Mouse (Mus musculus) neural tube, embryonic 12.5 days (tissue): ENCODE data around the gene Plppr1. TPM values are rescaled to one million over a fixed set of nuclear protein-coding genes. Genes with fewer than 3 reads are reported as not detected.

ENCODE experiments used
- ATAC-seq: fragments of 200-750 bp; cut with Nextera tagmentation; 2 replicates; pipeline ENCODE4 v1.8.0; 2017; ENCODE audit warnings: low read depth, mild to moderate bottlenecking, moderate TSS enrichment, moderate library complexity; ENCODE audit not compliant: low FRiP score
- H3K27ac ChIP-seq: fragments of 300-500 bp; sonication (generic); 2 replicates; pipeline ENCODE4 v1.5.1; 2016
- H3K27me3 ChIP-seq: fragments of 300-500 bp; sonication (generic); replicated peaks from 2 replicates; pipeline ENCODE4 v1.6.1; 2016; ENCODE audit warnings: mild to moderate bottlenecking
- H3K36me3 ChIP-seq: fragments of 300-500 bp; sonication (generic); 2 replicates; pipeline ENCODE4 v1.6.1; 2016; ENCODE audit warnings: mild to moderate bottlenecking
- H3K4me1 ChIP-seq: fragments of 300-500 bp; sonication (generic); 2 replicates; pipeline ENCODE4 v1.6.1; 2016
- H3K4me2 ChIP-seq: fragments of 300-500 bp; sonication (generic); replicated peaks from 2 replicates; pipeline ENCODE4 v1.6.1; 2016; ENCODE audit warnings: mild to moderate bottlenecking
- H3K4me3 ChIP-seq: fragments of 300-500 bp; sonication (generic); 2 replicates; pipeline ENCODE4 v1.5.1; 2016
- H3K9ac ChIP-seq: fragments of 300-500 bp; sonication (generic); 2 replicates; pipeline ENCODE4 v1.6.1; 2016; ENCODE audit warnings: mild to moderate bottlenecking
- H3K9me3 ChIP-seq: fragments of 300-500 bp; sonication (generic); 2 replicates; pipeline ENCODE4 v1.6.1; 2016; ENCODE audit warnings: mild to moderate bottlenecking
- WGBS: fragments of 180-500 bp; shearing (Covaris S2); methylation state at CpG from one replicate; pipeline ENCODE4 v1.1.7; 2016; 5-methylcytosine and 5-hydroxymethylcytosine counted together
- polyA plus RNA-seq: library from polyadenylated mRNA; unstranded; fragments of >200 nt; fragmentation: Nextera tagmentation; extraction: Ambion mirVana; gene quantifications from 2 replicates; pipeline ENCODE4 v1.2.1, GENCODE M21; 2016

The Plppr1 gene
- polyA plus RNA-seq, 1 experiment from 2014 or later: 42.7 TPM

DNA sequence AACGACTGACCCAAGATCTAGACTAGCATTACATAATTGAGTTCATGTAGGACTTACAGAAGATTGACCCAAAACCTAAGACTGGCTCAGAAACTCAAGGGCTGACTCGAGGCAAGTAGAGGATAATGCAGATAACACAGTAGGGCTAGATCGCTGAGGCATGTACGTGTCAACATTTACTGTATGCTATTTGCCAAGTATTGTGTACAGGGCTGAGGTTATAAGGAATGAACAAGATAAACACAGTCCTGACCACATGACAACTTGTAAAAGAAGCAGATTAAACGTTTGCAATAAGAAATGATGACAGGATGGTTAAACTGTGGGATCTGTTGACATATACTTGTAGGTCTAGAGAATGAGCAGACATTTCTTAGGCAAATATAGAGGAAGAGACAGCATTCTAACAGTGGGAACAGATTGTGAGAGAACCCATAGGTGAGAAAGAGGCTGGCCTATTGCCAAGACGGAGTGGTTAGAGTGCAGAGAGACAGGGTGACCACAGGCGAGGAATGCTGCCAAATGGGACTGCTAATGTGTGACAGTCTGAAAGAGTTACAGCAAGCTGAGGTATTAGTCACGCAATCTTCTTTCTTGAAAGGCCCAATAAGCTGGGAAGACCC is 138.2 kb downstream of the Plppr1 start:
- 72% methylated on average over 8 of the region's 8 CpGs for WGBS

DNA sequence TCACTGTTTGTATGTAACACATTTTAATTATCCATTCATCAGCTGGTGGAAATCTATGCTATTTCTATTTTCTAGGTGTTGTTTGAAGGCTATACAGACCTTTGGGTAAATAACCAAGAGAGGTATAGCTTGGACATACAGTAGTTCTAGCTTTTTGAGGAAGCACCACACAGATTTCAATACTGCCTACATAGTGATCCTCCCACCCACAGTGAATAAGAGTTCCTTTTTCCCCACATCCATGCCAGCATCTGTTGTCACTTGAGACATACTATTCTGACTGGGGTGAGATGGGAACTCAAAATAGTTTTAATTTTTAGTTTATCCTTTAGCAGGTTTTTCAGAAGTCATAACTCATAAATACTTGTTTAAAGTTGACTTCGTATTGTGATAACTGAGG is 151.4 kb downstream of the Plppr1 start:
- Histone ChIP-seq H3K4me3 (no peak overlapping the region), H3K4me1 (no peaks in the 10 kb centered on the region), H3K4me2 (no peak overlapping the region), H3K9me3 (no peaks in the 10 kb centered on the region), H3K27ac (no peak overlapping the region), H3K27me3 (no peaks in the 10 kb centered on the region), H3K36me3 (no peaks in the 10 kb centered on the region), H3K9ac (no peak overlapping the region)
- WGBS: 91% methylated on average over 1 of the region's 1 CpGs
- ATAC-seq: no peak

More for the DNA sequence above, 138.2 kb downstream of the Plppr1 start:
- Histone ChIP-seq H3K27me3 (no peaks in the 10 kb centered on the region), H3K4me1 (no peaks in the 10 kb centered on the region), H3K36me3 (no peaks in the 10 kb centered on the region), H3K4me3 (no peak overlapping the region), H3K9ac (no peak overlapping the region), H3K27ac (no peak overlapping the region), H3K9me3 (no peaks in the 10 kb centered on the region), H3K4me2 (no peak overlapping the region)
- no peak for ATAC-seq

DNA sequence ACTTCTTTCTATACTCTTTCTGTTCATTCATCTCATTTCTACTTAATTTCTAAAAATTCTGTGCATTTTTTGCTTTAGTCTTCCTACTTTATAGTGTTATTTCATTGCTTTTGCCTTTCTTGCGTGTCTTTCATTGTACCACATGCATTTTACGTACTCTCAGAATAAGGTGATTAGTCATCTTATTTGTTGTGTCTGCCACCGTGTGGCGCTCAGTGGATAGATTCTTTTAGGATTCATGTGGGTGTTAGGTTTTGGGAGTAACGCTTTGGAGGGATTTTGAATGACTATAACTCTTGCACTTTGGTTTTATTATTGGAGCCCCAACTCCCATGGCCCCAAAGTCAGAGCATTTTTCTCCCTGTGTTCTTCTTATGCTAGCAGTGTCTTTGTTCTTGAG is 152.5 kb downstream of the Plppr1 start:
- Histone ChIP-seq H3K27me3 (no peaks in the 10 kb centered on the region), H3K4me1 (no peaks in the 10 kb centered on the region), H3K4me2 (no peak overlapping the region), H3K27ac (no peak overlapping the region), H3K4me3 (no peak overlapping the region), H3K36me3 (no peaks in the 10 kb centered on the region), H3K9ac (no peak overlapping the region), H3K9me3 (no peaks in the 10 kb centered on the region)
- no peak for ATAC-seq
- WGBS: 76% methylated on average over 5 of the region's 5 CpGs

- no peaks in the 10 kb centered on the region for H3K36me3 ChIP-seq
- 84% methylated on average over 11 of the region's 11 CpGs for WGBS
- H3K27ac ChIP-seq: no peak overlapping the region
- no peaks in the 10 kb centered on the region for H3K27me3 ChIP-seq
- H3K9me3 ChIP-seq: no peaks in the 10 kb centered on the region
- H3K4me2 ChIP-seq: no peak overlapping the region
- H3K4me1 ChIP-seq: no peaks in the 10 kb centered on the region
- ATAC-seq: no peak
- no peak overlapping the region for H3K9ac ChIP-seq
- no peak overlapping the region for H3K4me3 ChIP-seq
These were observed 153.8 kb downstream of the Plppr1 start for GRCm38 (mm10) chr4:49212616-49213544.

- Histone ChIP-seq H3K36me3 (no peaks in the 10 kb centered on the region), H3K9me3 (no peaks in the 10 kb centered on the region), H3K4me2 (no peak overlapping the region), H3K27ac (no peak overlapping the region), H3K4me3 (no peak overlapping the region), H3K27me3 (no peaks in the 10 kb centered on the region), H3K9ac (no peak overlapping the region), H3K4me1 (no peaks in the 10 kb centered on the region)
- WGBS: 77% methylated on average over 3 of the region's 3 CpGs
- no peak for ATAC-seq
These were observed 155.3 kb downstream of the Plppr1 start for GRCm38 (mm10) chr4:49214341-49214740.

GRCm38 (mm10) chr4:49223501-49223900 is 164.4 kb downstream of the Plppr1 start:
- H3K4me2 ChIP-seq: no peak overlapping the region
- ATAC-seq: no peak
- no peaks in the 10 kb centered on the region for H3K27me3 ChIP-seq
- no peaks in the 10 kb centered on the region for H3K36me3 ChIP-seq
- no peaks in the 10 kb centered on the region for H3K4me1 ChIP-seq
- H3K9me3 ChIP-seq: no peaks in the 10 kb centered on the region
- 72% methylated on average over 6 of the region's 6 CpGs for WGBS
- H3K27ac ChIP-seq: no peak overlapping the region
- H3K9ac ChIP-seq: no peak overlapping the region
- no peak overlapping the region for H3K4me3 ChIP-seq

- Histone ChIP-seq H3K4me2 (no peak overlapping the region), H3K36me3 (no peaks in the 10 kb centered on the region), H3K27me3 (no peaks in the 10 kb centered on the region), H3K4me1 (no peaks in the 10 kb centered on the region), H3K4me3 (no peak overlapping the region), H3K9ac (no peak overlapping the region), H3K27ac (no peak overlapping the region), H3K9me3 (no peaks in the 10 kb centered on the region)
- no peak for ATAC-seq
- 63% methylated on average over 1 of the region's 1 CpGs for WGBS
These were observed 165.9 kb downstream of the Plppr1 start for GRCm38 (mm10) chr4:49225021-49225420.

GRCm38 (mm10) chr4:49232206-49233031 is 173.3 kb downstream of the Plppr1 start:
- H3K36me3 ChIP-seq: no peaks in the 10 kb centered on the region
- no peak overlapping the region for H3K4me2 ChIP-seq
- 42% methylated on average over 11 of the region's 11 CpGs for WGBS
- H3K4me1 ChIP-seq: no peaks in the 10 kb centered on the region
- H3K9me3 ChIP-seq: no peaks in the 10 kb centered on the region
- no peaks in the 10 kb centered on the region for H3K27me3 ChIP-seq
- H3K4me3 ChIP-seq: no peak overlapping the region
- H3K27ac ChIP-seq: no peak overlapping the region
- no peak overlapping the region for H3K9ac ChIP-seq
- peak; percentile 68; the same call in 1 of the 2 replicates for ATAC-seq

DNA sequence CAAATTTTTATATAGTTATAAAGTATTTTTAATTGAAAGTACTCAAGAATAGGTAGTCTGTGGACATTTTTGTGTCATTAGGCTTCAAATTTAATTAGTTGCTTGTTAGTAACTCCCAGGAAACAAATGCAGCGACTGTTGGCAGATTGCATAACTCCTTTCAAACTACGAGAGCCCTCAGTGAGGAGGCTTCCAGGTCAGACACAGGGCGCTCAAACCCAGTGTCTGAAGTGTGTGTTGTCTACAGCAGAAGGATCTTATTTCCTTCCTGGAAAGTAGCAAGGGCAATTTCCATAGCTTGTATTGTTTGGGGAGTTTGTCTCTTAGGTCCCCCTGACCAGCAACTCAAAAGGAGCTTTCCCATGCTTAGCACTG is 173.9 kb downstream of the Plppr1 start:
- no peak overlapping the region for H3K27ac ChIP-seq
- no peak for ATAC-seq

GRCm38 (mm10) chr4:49238111-49238510 is 179.0 kb downstream of the Plppr1 start:
- H3K4me1 ChIP-seq: no peaks in the 10 kb centered on the region
- H3K4me2 ChIP-seq: no peak overlapping the region
- no peak overlapping the region for H3K9ac ChIP-seq
- H3K4me3 ChIP-seq: no peak overlapping the region
- 93% methylated on average over 4 of the region's 4 CpGs for WGBS
- no peaks in the 10 kb centered on the region for H3K27me3 ChIP-seq
- H3K27ac ChIP-seq: no peak overlapping the region
- H3K36me3 ChIP-seq: no peaks in the 10 kb centered on the region
- H3K9me3 ChIP-seq: no peaks in the 10 kb centered on the region
- no peak for ATAC-seq

More for the DNA sequence above, 173.9 kb downstream of the Plppr1 start:
- Histone ChIP-seq H3K9ac (no peak overlapping the region), H3K9me3 (no peaks in the 10 kb centered on the region), H3K36me3 (no peaks in the 10 kb centered on the region), H3K4me1 (no peaks in the 10 kb centered on the region), H3K27me3 (no peaks in the 10 kb centered on the region), H3K4me3 (no peak overlapping the region), H3K4me2 (no peak overlapping the region)
- WGBS: 51% methylated on average over 3 of the region's 3 CpGs

DNA sequence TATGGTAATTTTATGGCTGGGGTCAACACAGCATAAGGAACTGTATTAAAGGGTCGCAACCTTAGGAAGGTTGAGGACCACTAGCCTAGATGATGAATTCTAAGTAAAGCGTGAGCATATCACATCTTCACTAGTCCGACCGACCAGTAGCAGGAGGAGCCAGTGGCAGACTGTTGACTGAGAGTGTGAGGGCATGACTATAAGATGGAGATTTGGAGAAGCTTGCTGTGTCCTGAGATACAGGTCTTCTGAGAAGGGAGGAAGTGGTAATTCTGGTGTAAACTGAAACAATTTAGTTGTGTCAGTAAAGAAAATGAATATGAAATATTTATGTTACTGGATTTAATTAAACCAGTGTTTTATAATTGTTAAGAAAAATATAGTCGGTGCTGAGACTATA is 180.4 kb downstream of the Plppr1 start:
- ATAC-seq: no peak
- no peaks in the 10 kb centered on the region for H3K27me3 ChIP-seq

DNA sequence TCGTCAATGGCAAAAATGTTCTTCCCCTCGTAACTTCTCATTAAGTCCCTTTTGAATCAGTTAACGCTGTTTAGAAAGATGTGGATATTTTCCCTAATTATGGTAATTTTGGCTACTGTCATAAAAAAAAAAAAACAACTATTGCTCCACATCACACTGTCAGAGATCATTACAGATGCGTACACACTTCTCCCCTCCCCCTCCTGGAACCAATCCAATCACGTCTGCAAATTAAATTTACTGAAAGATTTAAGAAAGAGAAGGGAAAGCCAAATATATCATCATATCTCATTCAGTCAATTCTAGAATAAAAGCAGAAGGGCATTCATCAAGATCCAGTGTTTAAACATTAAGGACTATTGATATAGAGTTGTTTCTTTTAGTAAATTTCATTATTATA is 185.7 kb downstream of the Plppr1 start:
- Histone ChIP-seq H3K36me3 (no peaks in the 10 kb centered on the region), H3K4me3 (no peak overlapping the region), H3K9ac (no peak overlapping the region), H3K27ac (no peak overlapping the region), H3K4me2 (no peak overlapping the region), H3K9me3 (no peaks in the 10 kb centered on the region), H3K4me1 (no peaks in the 10 kb centered on the region), H3K27me3 (no peaks in the 10 kb centered on the region)
- no peak for ATAC-seq
- 68% methylated on average over 5 of the region's 5 CpGs for WGBS

More for the DNA sequence above, 180.4 kb downstream of the Plppr1 start:
- no peaks in the 10 kb centered on the region for H3K4me1 ChIP-seq
- no peak overlapping the region for H3K4me3 ChIP-seq
- no peak overlapping the region for H3K9ac ChIP-seq
- WGBS: 88% methylated on average over 5 of the region's 5 CpGs
- no peak overlapping the region for H3K4me2 ChIP-seq
- no peaks in the 10 kb centered on the region for H3K9me3 ChIP-seq
- H3K36me3 ChIP-seq: no peaks in the 10 kb centered on the region
- no peak overlapping the region for H3K27ac ChIP-seq
